Mouse (Mus musculus): ENCODE measurements at regions not wholly inside any gene's neighbourhood (a gene's known extent, or its start where the extent isn't known, plus 50 kb on each side); places are given as distances from the start of the nearest gene placed in this dataset.
"Not testable (repeated sequence)": the region's sequence is repeated elsewhere in the genome, so short reads cannot be mapped to it uniquely, and the experiment has no call there.

- TF ChIP-seq EP300, CTCF (IDR thresholded peaks at IDR 0.05; ENCODE audit: low read depth): not testable (repeated sequence)
These were observed 613.3 kb upstream of the Pou3f2 start for GRCm38 (mm10) chr4:23101452-23101851.
